Mouse (Mus musculus): ENCODE results near the gene Gm49510.
A peak's percentile ranks its signal among the peaks of the same experiment; 100 is the strongest.

Gene Gm49510

DNA sequence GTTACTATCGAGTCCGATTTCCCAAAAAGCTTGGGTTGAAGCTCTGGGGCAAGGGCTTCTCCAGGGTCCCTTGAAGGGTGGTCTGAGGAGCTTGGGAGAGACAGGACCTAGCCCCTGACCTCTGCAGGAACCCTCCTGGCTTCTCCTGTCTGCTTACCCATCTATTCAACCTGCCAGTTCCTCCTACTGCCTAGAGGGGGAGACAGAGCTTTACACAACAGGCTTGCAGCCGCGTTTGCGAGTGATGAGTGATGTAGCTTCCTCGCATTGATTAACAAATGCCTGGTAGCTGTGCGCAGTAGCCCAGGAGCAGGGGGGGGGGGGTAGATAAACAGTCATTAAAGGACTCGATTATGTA, 16.2 kb downstream of the Gm49510 start:
- peak in 1 of 2 experiments; percentile 68 for DNase-seq (ENCODE audit: low spot score in 2 of 2)

DNA sequence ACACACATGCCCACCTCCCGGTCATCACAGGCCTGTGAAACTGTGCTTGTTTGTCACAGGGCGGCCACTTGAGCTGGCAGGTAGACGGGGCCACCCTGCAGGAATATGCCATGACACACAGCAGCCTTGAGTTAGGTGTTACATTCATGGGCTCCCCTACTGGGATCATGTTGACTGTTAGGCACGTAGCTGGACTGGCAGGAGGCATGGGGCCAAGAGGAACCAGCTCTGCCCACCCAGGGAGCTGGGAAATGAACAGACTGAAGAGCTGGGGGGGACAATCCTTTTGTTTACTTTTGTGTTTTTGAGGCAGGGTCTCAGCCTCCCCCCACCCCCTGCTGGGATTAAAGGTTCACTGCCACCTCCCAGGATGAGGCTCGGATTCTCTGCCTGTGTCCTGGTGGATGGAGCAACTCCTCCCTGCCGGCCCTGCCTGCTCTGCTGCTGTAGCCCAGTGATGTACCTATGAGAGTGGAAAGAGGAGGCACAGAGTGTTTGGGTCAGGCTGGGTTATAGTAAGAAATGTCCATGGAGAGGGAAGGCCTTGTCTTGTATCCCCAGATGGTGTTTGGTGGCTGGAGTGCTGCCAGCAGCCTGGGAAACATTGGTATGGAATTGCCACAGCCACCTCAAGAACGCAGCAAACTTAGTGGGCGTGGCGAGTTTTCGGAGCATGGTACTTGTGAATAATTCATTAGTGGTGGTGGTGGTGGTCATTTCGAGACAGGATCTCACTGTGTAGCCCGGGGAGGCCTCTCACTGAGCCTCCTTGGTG, 16.8 kb downstream of the Gm49510 start:
- no peak for DNase-seq (ENCODE audit: low spot score in 2 of 2)

DNA sequence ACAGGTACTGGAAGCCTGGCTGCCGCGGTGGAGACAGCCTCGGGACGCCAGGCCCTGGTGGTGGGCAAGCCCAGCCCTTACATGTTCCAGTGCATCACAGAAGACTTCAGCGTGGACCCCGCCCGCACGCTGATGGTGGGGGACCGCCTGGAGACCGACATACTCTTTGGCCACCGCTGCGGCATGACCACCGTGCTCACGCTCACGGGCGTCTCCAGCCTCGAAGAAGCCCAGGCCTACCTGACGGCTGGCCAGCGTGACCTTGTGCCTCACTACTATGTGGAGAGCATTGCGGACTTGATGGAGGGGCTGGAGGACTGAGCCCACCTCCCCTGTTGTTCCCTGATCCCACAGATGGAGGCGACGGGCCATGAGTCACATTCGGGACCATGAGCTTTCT, 18.7 kb downstream of the Gm49510 start:
- peak in 1 of 2 experiments; percentile 2 for DNase-seq (ENCODE audit: low spot score in 2 of 2)

DNA sequence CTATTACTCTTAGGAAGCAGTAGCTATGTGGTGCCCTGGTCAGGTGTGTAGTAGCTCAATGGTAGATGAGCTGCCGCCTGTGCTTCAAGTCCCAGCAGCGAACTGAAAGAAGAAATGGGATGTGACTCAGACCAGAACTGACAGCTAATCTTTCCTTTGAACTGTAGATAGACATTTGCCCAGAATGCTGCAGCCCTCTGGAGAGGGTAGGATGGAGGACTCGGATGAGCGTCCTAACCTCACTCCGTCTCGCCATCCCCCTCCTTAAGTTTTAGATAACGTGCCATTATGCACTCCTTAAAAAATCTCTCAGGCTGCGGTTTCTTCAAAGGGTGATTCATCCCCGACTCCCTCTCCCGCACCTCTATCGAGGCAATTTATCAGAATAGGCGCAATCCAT, 20.4 kb downstream of the Gm49510 start:
- no peak for DNase-seq (ENCODE audit: low spot score in 2 of 2)

DNA sequence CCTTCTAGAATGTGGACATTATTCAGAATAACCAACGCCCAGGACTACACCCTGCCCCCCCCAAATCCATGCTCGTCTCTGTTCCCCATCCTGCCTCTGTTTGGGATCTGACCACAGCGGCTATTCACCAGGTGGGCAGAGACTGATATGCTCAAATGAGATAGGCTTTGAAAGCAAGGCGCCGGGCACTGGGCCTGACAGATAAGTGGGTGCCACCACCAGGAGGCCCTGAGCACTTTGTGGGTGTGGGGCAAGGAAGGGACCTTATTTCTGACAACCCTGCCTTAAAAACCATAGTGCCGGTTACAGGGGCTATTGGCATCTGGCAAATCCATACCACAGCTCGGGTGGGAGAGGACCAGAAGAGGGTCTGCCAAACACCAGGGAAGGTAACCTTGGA, 23.2 kb downstream of the Gm49510 start:
- DNase-seq (ENCODE audit: low spot score in 2 of 2): no peak

DNA sequence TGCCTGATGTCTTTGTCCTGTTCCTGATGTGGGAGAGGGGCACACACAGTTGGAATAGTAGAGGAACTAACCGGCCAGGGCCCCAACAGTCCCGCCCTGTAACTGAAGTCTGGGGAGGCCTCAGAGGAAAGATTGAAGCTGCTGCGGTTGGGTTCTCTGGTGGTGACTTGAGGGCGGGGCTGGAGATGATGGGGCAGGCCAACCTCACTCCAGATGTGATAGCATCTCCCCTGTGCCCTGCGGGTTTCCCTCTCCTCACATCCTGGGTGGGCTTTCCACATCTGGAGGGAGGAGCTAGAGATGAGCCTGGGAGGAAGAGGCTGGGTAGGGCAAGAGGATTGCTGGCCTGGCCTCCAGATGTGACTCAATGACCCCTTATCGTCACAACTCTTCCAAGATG, 24.1 kb downstream of the Gm49510 start:
- DNase-seq (ENCODE audit: low spot score in 2 of 2): no peak

DNA sequence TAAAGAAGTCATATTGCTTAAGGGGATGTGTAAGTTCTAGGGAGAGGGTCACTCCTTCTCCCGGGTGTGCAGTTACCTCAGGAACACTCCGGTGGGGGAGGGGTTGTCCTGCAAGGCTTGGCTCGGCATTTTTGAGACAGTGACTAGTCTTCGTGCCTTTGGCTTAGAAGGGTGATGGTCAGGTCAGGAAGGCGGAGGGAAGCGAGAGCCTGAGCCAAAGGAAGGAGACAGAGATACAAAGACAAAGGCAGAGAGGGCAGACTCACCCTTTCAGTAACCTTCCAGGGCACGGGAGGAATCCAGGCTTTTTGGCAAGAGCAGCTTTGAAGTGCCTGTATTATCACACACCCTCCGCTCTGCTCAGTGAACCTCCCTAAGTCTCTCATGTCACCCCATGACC, 25.7 kb downstream of the Gm49510 start:
- DNase-seq (ENCODE audit: low spot score in 2 of 2): no peak

DNA sequence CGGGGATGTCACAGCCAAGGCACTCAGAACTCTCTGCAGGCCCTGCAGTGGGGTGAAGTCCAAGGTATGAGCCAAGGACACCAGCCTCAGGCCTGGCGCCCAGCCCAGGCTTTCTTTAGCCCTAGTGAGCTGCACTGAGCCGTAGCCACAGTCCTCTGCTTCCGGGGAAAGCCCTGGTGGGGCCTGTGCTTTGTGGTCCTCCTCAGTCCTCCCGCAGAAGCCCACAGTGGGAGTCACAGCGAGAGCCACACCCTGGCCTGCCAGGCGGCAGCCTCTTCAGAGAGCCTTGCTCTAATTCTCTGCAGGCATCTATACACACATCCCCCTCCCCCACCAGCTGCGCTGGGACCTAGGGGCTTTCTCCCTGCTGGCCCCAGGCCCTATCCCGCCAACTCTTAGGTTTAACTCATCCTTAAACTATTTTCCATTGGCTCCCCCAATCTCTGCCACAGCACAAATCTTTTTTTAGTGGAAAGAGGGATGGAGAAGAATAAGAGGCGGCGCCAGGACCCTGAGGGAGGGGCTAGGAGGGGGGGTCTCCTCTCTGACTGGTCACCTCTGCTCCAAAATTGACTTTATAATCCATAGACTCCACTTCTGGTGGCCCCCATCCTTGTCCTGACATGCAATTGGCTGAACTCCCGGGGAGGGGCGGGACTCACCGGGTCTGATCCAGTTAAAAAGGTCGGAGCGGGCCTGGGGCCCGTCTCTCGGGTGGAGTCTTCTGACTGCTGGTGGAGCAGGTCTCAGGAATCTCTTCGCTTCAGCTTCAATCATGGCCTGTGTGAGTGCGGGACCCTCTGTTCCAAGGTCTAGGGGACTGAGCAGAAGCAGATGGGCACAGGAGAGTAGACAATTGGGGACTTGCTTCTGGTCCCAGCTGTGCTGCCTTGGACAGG, 26.8 kb downstream of the Gm49510 start, which contains the start of gene Lgals1:
Gene Lgals1 (plus strand): TSS at position 705 of the 899 bp plus-strand sequence.
- peak; percentile 79 to 88 for DNase-seq (ENCODE audit: low spot score in 2 of 2)

DNA sequence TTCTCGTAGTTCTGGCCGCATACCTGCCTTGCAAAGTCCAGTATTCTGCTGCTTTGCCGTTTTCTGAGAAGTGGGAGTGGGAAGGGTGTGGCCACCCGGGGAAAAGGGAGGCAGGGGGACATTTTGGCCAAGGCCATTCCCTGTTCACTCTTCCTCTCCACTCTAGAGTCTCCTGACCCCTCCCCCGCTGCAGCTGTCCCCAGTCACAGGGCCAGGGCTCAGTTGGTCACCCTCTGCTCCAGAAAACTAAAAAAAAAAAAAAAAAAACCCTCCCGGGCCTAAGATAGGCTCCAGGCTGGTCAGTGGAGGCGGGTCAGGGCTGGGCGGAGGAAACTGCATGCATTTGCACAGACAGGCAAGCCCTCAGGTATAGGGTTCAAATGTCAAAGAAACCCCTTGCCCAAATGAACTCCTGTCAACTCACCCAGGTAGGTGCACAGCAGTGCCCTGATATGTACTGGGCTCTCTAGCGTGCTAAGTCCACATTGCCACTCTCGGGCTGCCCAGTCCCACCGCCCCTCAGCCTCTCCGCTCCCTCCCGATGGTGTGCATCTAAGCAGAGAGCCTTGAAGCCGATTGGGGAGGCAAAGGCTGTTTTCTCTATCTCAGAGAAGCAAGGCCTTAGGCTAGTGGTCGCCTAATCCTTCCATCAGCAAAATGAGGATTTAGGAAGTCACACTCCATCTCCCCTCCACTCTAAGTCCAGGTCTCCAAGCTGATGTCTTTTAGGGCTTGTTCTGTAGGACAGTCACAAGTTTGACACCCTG, 27.7 kb downstream of the Gm49510 start:
- peak in 1 of 2 experiments; percentile 48 for DNase-seq (ENCODE audit: low spot score in 2 of 2)

DNA sequence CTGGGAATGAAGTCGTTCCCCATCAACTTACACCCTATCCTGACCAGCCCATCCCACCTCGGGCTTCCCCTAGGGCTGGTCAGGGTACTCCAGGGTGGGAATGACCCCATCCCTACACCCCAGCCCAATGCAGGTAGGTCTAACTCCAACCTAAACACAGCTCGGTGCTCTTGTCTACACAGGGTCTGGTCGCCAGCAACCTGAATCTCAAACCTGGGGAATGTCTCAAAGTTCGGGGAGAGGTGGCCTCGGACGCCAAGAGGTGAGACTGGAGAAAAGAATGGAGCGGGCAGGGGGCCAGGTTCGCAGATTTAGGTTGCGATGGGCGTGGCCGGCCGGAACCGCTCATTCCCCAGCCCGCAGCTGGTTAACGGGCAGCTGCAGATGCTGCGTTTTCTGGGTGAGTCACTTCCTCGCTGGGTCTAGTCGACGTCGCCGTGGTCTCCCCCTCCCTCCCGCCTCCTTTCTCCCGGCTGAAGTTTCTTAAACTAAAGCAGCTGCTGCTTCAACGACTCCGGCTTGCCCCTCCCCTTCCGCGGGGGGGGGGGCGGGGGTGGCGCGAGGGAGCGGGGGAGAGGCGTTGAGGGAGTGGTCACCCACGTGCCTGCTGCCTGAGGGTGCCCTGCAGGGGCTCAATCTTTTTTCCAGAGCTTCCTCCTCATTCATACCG, 28.5 kb downstream of the Gm49510 start:
- peak; percentile 48 to 79 for DNase-seq (ENCODE audit: low spot score in 2 of 2)

DNA sequence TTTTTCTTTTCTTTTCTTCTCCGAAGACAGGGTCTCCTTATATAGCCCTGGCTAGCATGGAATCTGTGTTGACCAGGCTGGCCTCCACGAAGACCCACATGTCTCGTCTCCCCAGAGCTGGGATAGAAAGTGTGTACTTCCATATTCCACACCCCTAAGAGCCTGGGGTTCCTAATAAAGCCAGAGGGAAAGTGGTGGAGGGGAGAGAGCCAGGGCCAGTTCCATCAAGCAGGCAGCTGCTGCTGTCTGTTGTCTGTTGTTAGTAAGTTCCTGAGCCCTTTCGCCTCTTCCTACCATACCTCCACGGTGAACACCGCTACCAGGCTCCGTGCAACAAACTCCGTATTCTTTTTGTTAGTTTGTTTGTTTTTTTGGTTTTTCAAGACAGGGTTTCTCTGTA, 29.1 kb downstream of the Gm49510 start:
- DNase-seq (ENCODE audit: low spot score in 2 of 2): no peak

DNA sequence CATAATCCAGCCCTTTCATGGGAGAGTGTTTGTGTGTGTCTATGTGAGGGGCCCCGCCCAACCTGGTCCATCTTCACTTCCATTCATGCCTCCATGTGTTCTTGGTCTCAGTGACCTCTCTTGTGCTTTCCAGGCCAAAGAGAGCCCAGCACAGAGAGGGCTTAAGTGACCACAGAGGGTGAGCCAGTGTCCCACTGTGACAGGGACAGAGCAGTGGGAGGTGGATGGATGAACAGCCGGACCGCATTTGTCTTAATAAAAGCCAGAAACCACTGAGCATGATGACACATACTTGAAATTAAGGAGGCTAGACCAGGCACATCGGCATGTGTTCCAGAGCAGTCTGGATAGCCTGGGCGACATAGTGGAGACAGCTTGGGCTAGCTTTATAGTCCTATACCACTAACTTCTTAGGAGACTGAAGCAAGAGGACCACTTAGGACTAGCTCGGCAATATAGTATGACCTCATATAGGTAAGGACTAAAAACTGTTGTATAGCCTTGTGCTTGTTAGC, 30.8 kb downstream of the Gm49510 start:
- no peak for DNase-seq (ENCODE audit: low spot score in 2 of 2)

DNA sequence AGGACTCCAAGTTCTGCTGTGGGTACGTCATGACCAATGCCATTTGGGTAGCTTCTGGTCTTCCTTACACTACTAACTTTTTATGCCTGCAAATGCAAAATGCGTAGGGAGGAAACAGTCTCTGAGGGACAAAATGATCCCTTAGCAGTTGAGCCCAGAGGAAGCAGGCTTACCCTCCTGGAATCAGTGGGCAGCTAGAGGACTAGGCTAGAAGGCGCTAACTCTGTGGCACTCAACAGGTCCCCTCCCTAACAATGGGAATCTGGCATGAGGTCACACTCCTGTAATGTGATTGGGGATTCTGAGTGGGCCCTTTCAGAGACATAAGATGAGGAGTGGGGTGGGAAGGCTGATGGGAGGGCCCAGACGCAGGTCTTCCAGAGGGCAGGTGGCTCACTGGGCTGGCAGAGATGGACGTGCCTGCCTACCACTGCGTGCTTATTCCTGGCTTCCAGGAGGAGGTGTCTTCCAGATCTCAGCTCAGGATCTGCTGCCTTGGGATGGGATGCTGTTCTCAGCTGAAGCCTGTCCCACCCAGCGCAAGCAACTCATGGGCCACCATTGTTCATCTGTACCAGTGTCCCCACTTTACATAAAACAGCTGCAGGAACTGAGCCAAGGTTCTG, 31.4 kb downstream of the Gm49510 start:
- DNase-seq (ENCODE audit: low spot score in 2 of 2): no peak

DNA sequence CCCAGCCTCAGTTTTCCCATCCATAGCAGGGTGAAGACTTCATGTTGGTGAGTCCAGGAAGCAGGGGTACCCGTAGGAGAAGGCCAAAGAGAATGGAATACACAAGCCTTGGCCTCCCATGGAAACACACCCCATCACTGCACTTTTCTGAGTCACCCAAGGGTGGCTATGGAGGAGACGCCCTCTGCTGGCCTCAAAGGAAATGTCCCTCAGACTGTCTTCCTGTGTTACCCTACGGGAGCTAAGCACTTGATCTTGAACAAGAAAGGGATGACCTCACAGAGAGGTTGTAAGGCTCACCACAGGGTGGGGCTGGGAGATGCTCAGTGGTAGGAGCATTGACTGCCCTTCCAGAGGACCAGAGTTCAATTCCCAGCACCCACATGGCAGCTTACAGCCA, 32.1 kb downstream of the Gm49510 start:
- DNase-seq (ENCODE audit: low spot score in 2 of 2): peak in 1 of 2 experiments; percentile 52

DNA sequence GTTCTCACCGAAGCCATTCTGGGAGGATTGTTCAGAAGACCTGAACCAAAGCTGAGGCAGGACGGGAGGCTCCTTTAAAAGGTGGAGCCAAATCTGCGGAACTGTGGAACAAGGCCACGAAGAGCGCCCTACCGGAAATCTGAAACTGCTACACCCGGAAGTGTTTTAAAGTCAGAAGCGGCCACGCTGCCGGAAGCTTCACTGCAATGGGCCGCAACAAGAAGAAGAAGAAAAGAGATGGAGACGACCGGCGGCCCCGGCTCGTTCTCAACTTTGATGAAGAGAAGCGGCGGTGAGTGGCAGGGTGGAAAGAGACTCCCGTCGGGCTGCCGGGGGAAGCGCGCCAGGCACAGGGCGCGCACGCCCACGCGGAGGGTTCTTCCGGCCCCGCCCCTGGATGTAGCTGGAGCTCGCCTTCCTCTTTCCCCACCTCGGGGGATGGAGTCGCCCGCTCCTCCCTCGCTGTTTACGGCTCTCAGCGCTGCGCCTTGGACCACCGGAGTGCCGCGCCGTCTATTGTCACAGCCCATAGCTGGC, 35.4 kb downstream of the Gm49510 start, which contains the start of gene Nol12:
Gene Nol12 (plus strand): TSS at position 150 of the 537 bp plus-strand sequence.
- DNase-seq (ENCODE audit: low spot score in 2 of 2): peak; percentile 67 to 81

DNA sequence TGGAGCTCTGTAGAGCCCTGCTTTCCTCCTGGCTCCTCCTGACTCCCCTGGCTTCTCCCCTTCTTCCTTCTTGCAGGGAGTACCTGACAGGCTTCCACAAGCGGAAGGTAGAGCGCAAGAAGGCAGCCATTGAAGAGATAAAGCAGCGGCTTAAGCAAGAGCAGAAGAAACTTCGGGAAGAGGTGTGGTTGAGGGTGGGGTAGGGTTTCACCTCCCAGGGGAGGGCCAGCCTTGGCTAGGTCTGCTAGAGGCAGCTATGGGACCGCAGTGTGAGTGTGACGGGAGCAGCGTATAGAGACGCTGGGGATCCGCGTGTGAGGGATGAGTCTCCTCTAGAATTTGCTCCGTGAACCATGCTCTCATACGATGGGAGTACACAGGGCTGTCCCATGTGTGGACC, 36.9 kb downstream of the Gm49510 start:
- no peak for DNase-seq (ENCODE audit: low spot score in 2 of 2)

DNA sequence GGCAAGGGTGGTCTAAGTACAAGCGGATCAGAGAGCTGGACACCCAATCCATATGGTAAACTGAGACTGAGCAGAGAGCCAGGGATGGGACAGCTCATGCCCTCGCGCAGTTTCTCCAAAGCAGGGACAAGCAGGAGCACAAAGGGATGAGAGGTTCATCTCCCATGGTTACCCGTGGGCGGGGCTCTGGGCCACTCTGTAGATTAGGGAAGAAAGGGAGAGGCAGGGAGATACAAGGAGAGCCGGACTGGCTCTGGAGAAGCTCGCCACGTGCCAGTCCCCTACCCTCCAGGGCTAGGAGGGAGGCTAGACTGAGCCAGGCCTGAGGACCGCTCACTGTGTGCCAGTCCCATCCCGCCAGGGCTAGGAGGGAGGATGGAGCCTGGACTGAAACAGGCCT, 37.8 kb downstream of the Gm49510 start:
- DNase-seq (ENCODE audit: low spot score in 2 of 2): no peak

DNA sequence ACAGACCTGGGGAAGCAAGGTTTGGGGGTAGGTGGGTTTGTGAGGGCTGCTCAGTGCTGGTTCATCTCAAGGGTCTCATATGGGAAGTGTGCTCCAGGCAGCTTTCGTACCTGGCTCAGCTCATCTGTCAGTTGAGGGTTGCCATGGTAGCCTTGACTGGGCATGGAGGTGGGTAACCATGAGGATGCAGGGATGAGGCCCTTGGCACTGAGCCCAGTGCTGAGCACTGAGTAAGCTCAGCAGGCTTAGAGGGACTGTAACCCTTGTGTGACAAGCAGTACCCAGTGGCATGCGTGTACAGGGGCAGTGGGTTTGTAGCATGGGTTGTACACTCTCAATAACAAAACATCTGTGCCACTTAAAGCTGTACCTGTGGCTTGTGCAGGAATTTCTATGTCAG, 38.5 kb downstream of the Gm49510 start:
- no peak for DNase-seq (ENCODE audit: low spot score in 2 of 2)

DNA sequence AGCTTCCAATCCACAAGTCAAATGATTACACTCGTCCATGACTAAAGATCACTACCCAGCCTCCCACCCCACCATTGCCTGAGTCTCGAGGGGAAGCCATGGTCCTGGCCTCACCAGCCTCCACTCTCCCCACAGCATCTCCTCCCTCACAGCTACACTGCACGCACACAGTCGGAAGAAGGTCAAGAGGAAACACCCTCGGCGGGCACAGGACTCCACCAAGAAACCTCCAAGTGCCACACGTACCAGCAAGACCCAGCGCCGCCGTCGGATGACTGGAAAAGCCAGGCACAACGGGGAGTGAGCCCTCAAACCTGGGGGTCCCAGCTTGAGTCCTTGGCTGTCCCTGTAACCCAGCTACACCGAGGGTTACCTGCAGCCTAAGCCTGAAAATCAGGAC, 40.9 kb downstream of the Gm49510 start:
- no peak for DNase-seq (ENCODE audit: low spot score in 2 of 2)

DNA sequence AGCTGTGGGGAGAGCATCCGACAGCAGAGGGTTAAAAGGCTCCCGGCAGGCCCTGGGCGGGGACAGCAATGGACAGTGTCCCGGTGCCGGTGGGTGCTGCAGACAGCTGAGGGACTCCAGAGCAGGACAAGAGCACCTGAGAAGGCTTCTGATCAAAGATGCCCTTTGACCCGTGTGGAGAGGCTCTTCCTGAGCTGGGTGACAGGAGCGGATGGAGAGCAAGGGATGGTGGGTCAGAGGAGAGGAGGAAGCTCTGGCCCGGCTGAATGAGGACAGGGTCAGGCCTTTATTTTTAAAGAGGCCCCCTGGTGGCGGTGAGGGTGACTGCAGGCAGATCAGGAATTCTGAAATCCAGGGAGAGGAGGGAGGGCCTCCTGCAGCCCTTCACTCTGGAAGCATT, 43.2 kb downstream of the Gm49510 start:
- peak; percentile 75 to 80 for DNase-seq (ENCODE audit: low spot score in 2 of 2)

All from urinary bladder, postnatal 36 days (tissue).